In the genomic region with DNA sequence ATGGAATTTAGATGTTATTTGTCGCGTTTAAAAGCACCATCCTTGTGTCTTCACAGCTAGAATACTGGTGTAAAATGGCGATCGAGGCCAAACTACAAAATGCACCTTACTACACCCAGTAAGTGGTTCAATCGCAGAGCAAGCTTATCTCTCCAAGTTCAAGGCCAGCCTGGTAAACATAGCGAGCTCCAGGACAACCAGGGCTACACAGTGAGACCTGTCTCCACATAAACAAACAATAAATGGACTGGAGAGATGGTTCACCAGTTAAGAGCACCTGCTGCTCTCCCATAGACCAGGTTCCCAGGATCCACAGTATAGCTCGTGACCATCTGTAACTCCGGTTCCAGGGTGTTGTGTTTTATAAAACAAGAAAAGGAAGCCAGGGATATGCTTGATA, we compare ENCODE assay signal across 9 mouse cellular contexts. TPM values are rescaled to one million over a fixed set of nuclear protein-coding genes. Genes with fewer than 3 reads are reported as not detected.
A peak's percentile ranks its signal among the peaks of the same experiment; 100 is the strongest.
DNase-seq lines count a peak whose midpoint lies in the region; ATAC-seq and TF ChIP-seq lines count a peak whose summit lies in the region.
"Had no signal": no experiment of that assay in that cellular context is flagged by ENCODE, and none has a peak within 500 bp of the region (broad histone marks: within the 10 kb centered on the region; RNA-seq: fewer than 3 reads in every experiment).

No protein-coding gene starts in this region.

- peak overlapping the region; percentile 68 for H3K27ac ChIP-seq in gastrocnemius, adult 2 months
- H3K27ac ChIP-seq in forebrain, embryonic 16.5 days (ENCODE audit: low read length): no peak overlapping the region
- H3K27ac ChIP-seq in liver, embryonic 16.5 days (ENCODE audit: low read length): no peak overlapping the region

- no peaks in the 10 kb centered on the region for H3K27me3 ChIP-seq in forebrain, embryonic 16.5 days (replicated peaks; ENCODE audit: control insufficient read depth, insufficient read depth, low read length)
- H3K27me3 ChIP-seq in liver, embryonic 16.5 days (ENCODE audit: control insufficient read depth, insufficient read depth, low read depth, low read length): no peaks in the 10 kb centered on the region

- peaks cover 8% of the 10 kb centered on the region for H3K4me1 ChIP-seq in forebrain, embryonic 16.5 days (replicated peaks; ENCODE audit: control insufficient read depth, insufficient read depth, low read length)
- peaks cover 16% of the 10 kb centered on the region for H3K4me1 ChIP-seq in liver, embryonic 16.5 days (ENCODE audit: control insufficient read depth, low read depth, low read length)

- intact Hi-C loops in gastrocnemius, adult 2 months (cut with DNase I): no loop called here

- peak overlapping the region; percentile 45 for H3K4me2 ChIP-seq in forebrain, embryonic 16.5 days (ENCODE audit: low read length)
- peak overlapping the region; percentile 97 for H3K4me2 ChIP-seq in liver, embryonic 16.5 days (ENCODE audit: low read depth, low read length)

- no peaks in the 10 kb centered on the region for H3K9me3 ChIP-seq in forebrain, embryonic 16.5 days (ENCODE audit: control insufficient read depth, low read length)
- no peaks in the 10 kb centered on the region for H3K9me3 ChIP-seq in liver, embryonic 16.5 days (replicated peaks; ENCODE audit: control insufficient read depth, low read length)

- WGBS in forebrain, embryonic 16.5 days: 68% methylated on average over 8 of the region's 8 CpGs
- WGBS in liver, embryonic 16.5 days (ENCODE audit: insufficient replicate concordance): 59% methylated on average over 8 of the region's 8 CpGs

- ATAC-seq in forebrain, embryonic 16.5 days: 0 out of 2 replicates have a peak, but pooled peaks have one; percentile 21
- ATAC-seq in liver, embryonic 16.5 days (ENCODE audit: low read depth): no peak
- ATAC-seq in cerebellum, adult (ENCODE audit: insufficient number of reproducible peaks, low FRiP score, low TSS enrichment): no peak

- H3K9ac ChIP-seq in forebrain, embryonic 16.5 days (replicated peaks; ENCODE audit: low read depth, low read length): no peak overlapping the region
- H3K9ac ChIP-seq in liver, embryonic 16.5 days (ENCODE audit: low read depth, low read length): no peak overlapping the region; the same call in 1 of the 2 replicates

- DNase-seq in gastrocnemius, adult 2 months: no peak
- no peak for DNase-seq in gastrocnemius, postnatal 4 days (ENCODE audit: low spot score in 2 of 2)
- DNase-seq in 3T3-L1 (ENCODE audit: low read depth, low spot score): peak; percentile 15
- DNase-seq in right cerebral cortex, adult 2 months (ENCODE audit: low spot score in 2 of 2): no peak
- no peak for DNase-seq in urinary bladder, postnatal 4 days (ENCODE audit: low spot score in 2 of 2)

- H3K4me3 ChIP-seq in gastrocnemius, adult 2 months: peak overlapping the region; percentile 91
- H3K4me3 ChIP-seq in forebrain, embryonic 16.5 days (replicated peaks; ENCODE audit: low read length): peak overlapping the region; percentile 90
- peak overlapping the region; percentile 97 for H3K4me3 ChIP-seq in liver, embryonic 16.5 days (ENCODE audit: low read depth, low read length)

- no peak for TF ChIP-seq CTCF in gastrocnemius, adult 2 months (IDR thresholded peaks at IDR 0.05)

- H3K36me3 ChIP-seq in forebrain, embryonic 16.5 days (ENCODE audit: control insufficient read depth, insufficient read depth): peaks cover 11% of the 10 kb centered on the region
- H3K36me3 ChIP-seq in liver, embryonic 16.5 days (ENCODE audit: control insufficient read depth, insufficient read depth): peaks cover 15% of the 10 kb centered on the region

RNA-seq across cellular contexts. Expression of gene Vps33a, which starts 0.5 kb away (rescaled TPM):
- 10 to 100 TPM; 34.0 to 36.7 TPM for total RNA-seq in gastrocnemius, adult 2 months (2021)
- 10 to 100 TPM; 31.5 to 31.9 TPM for total RNA-seq in gastrocnemius, postnatal 4 days (2021)
- polyA plus RNA-seq in forebrain, embryonic 16.5 days (2015; fragmentation: Nextera tagmentation; extraction: Ambion mirVana): 44.1 and 44.9 TPM in 2 replicates
- 19.6 and 20.0 TPM in 2 replicates for polyA plus RNA-seq in liver, embryonic 16.5 days (2015; fragmentation: Nextera tagmentation; extraction: Ambion mirVana)

RNA-seq across cellular contexts. Expression of gene Gm49027, which starts 48.1 kb away (rescaled TPM):
- under 1 TPM in 1 of 2 experiments, not detected in 1; 0.36 TPM for total RNA-seq in gastrocnemius, adult 2 months (2021)
- under 1 TPM; 0.74 to 0.93 TPM for total RNA-seq in gastrocnemius, postnatal 4 days (2021)
- polyA plus RNA-seq in forebrain, embryonic 16.5 days (2015; fragmentation: Nextera tagmentation; extraction: Ambion mirVana): 2.3 and 4.1 TPM in 2 replicates
- polyA plus RNA-seq in liver, embryonic 16.5 days (2015; fragmentation: Nextera tagmentation; extraction: Ambion mirVana): 0.06 and 0.28 TPM in 2 replicates
- polyA plus RNA-seq: C2C12 had no signal

RNA-seq across cellular contexts. Expression of gene Diablo, which starts 49.4 kb away (rescaled TPM):
- 10 to 100 TPM; 37.7 to 47.7 TPM for total RNA-seq in gastrocnemius, adult 2 months (2021)
- total RNA-seq in gastrocnemius, postnatal 4 days (2021): 10 to 100 TPM; 38.9 to 47.4 TPM
- polyA plus RNA-seq in forebrain, embryonic 16.5 days (2015; fragmentation: Nextera tagmentation; extraction: Ambion mirVana): 116 and 123 TPM in 2 replicates
- 49.1 TPM in 2 replicates for polyA plus RNA-seq in liver, embryonic 16.5 days (2015; fragmentation: Nextera tagmentation; extraction: Ambion mirVana)
